Mouse (Mus musculus) gastrocnemius, adult 18-20 months (tissue): ENCODE measurements around the gene Abca5. TPM values are rescaled to one million over a fixed set of nuclear protein-coding genes. Genes with fewer than 3 reads are reported as not detected.

Experiments used
- DNase-seq: peaks from one replicate; pipeline ENCODE4 v3.0.0; 2021; ENCODE audit warnings: low spot score
- total RNA-seq, 2 experiments: library from RNA; stranded (reverse); gene quantifications; 2 replicates each; pipeline ENCODE4 v1.2.3; 2021

Abca5 gene
- total RNA-seq, 2 experiments from 2014 or later: 9.5 to 12.8 TPM

GRCm38 (mm10) chr11:110303411-110303810 lies 34.1 kb downstream of the Abca5 start:
- no peak for DNase-seq

GRCm38 (mm10) chr11:110297917-110298533 lies 39.5 kb downstream of the Abca5 start:
- no peak for DNase-seq

- DNase-seq: no peak
Measured at GRCm38 (mm10) chr11:110290586-110290985, 46.9 kb downstream of the Abca5 start.

- DNase-seq: no peak
Measured at GRCm38 (mm10) chr11:110288423-110288822, 49.1 kb downstream of the Abca5 start.

GRCm38 (mm10) chr11:110287694-110288093 lies 49.8 kb downstream of the Abca5 start:
- no peak for DNase-seq

- no peak for DNase-seq
Measured at GRCm38 (mm10) chr11:110286331-110286730, 51.2 kb downstream of the Abca5 start.

GRCm38 (mm10) chr11:110284849-110285248 lies 52.7 kb downstream of the Abca5 start:
- no peak for DNase-seq

- DNase-seq: no peak
Measured at GRCm38 (mm10) chr11:110284185-110284787, 53.2 kb downstream of the Abca5 start.

- DNase-seq: no peak
Measured at GRCm38 (mm10) chr11:110274794-110275193, 62.7 kb downstream of the Abca5 start.

- DNase-seq: peak; percentile 59
Measured at GRCm38 (mm10) chr11:110271745-110272144, 65.8 kb downstream of the Abca5 start.

GRCm38 (mm10) chr11:110268244-110268844 lies 69.2 kb downstream of the Abca5 start:
- DNase-seq: peak; percentile 92

GRCm38 (mm10) chr11:110267232-110267631 lies 70.3 kb downstream of the Abca5 start:
- no peak for DNase-seq

- DNase-seq: no peak
Measured at GRCm38 (mm10) chr11:110266757-110267156, 70.8 kb downstream of the Abca5 start.

GRCm38 (mm10) chr11:110261867-110262266 lies 75.6 kb downstream of the Abca5 start:
- DNase-seq: no peak

GRCm38 (mm10) chr11:110257911-110258310 lies 79.6 kb downstream of the Abca5 start:
- DNase-seq: no peak

- no peak for DNase-seq
Measured at GRCm38 (mm10) chr11:110257061-110257460, 80.5 kb downstream of the Abca5 start.

GRCm38 (mm10) chr11:110252256-110252655 lies 85.3 kb downstream of the Abca5 start:
- no peak for DNase-seq

GRCm38 (mm10) chr11:110251534-110251933 lies 86.0 kb downstream of the Abca5 start, which contains the start of gene Abca6:
Abca6 (minus strand) TSS chr11:110251776.
- DNase-seq: peak; percentile 54

GRCm38 (mm10) chr11:110244730-110245129 lies 92.8 kb downstream of the Abca5 start:
- peak; percentile 24 for DNase-seq

GRCm38 (mm10) chr11:110237466-110237865 lies 100.0 kb downstream of the Abca5 start:
- DNase-seq: no peak

GRCm38 (mm10) chr11:110232975-110233374 lies 104.5 kb downstream of the Abca5 start:
- no peak for DNase-seq
